Mouse (Mus musculus): ENCODE results near the gene Fbxo42. TPM values are rescaled to one million over a fixed set of nuclear protein-coding genes. Genes with fewer than 3 reads are reported as not detected.

The Fbxo42 gene
- total and polyA plus RNA-seq, 3 experiments = 11.2 to 260 (median 23.1) TPM

GRCm38 (mm10) chr4:141238492-141239387 is 91.0 kb downstream of the Fbxo42 start:
- H3K27ac ChIP-seq (ENCODE audit: control insufficient read depth, low read depth, low read length) = no peak overlapping the region
- peak overlapping the region; percentile 56 for H3K9ac ChIP-seq (ENCODE audit: control insufficient read depth, low read depth, low read length, poor library complexity, severe bottlenecking)
- DNase-seq (ENCODE audit: low read depth, low spot score) = no peak
- H3K4me1 ChIP-seq (ENCODE audit: control insufficient read depth in 1 of 2, insufficient read depth in 2 of 2, low read length in 2 of 2) = peaks cover 0 to 13% of the 10 kb centered on the region in 2 experiments; a peak in 3 of 4 replicates
- H3K79me2 ChIP-seq (ENCODE audit: control insufficient read depth, insufficient read depth, low read length, poor library complexity) = no peaks in the 10 kb centered on the region
- peaks cover 1 to 2% of the 10 kb centered on the region in 2 experiments; a peak in 2 of 4 replicates for H3K27me3 ChIP-seq (ENCODE audit: control insufficient read depth in 1 of 2, insufficient read depth in 2 of 2, low read length in 2 of 2)
- H3K9me3 ChIP-seq (replicated peaks; ENCODE audit: insufficient read depth, low read length) = no peaks in the 10 kb centered on the region
- peak overlapping the region; percentile 63 to 65 for H3K4me3 ChIP-seq (ENCODE audit: control insufficient read depth in 1 of 2, insufficient read depth in 1 of 2, low read depth in 2 of 2, low read length in 2 of 2)
- peaks cover 0 to 5% of the 10 kb centered on the region in 2 experiments; a peak in 2 of 4 replicates for H3K36me3 ChIP-seq (ENCODE audit: control insufficient read depth in 1 of 2, insufficient read depth in 2 of 2, low read length in 2 of 2)
- TF ChIP-seq MYC (IDR thresholded peaks at IDR 0.05; ENCODE audit: low read depth, low read length) = 0 out of 2 replicates have a peak, but pooled peaks have one; percentile 23
- peak; percentile 82; the same call in 1 of the 2 replicates for TF ChIP-seq ZKSCAN1 (IDR thresholded peaks at IDR 0.05; ENCODE audit: low read depth, low read length)
- no peak for TF ChIP-seq E2F4 (IDR thresholded peaks at IDR 0.05; ENCODE audit: borderline replicate concordance, low read depth, low read length)

- peaks cover 0 to 13% of the 10 kb centered on the region in 2 experiments; a peak in 3 of 4 replicates for H3K4me1 ChIP-seq (ENCODE audit: control insufficient read depth in 1 of 2, insufficient read depth in 2 of 2, low read length in 2 of 2)
- H3K27ac ChIP-seq (ENCODE audit: control insufficient read depth, low read depth, low read length) = no peak within 1 kb of the TSS
- H3K9me3 ChIP-seq (replicated peaks; ENCODE audit: insufficient read depth, low read length) = no peaks in the 10 kb centered on the region
- peak in 1 of 2 experiments; percentile 32; a peak in 1 of 4 replicates for TF ChIP-seq POLR2A (IDR thresholded peaks at IDR 0.05; ENCODE audit: control insufficient read depth in 1 of 2, insufficient read depth in 1 of 2, low read depth in 1 of 2, low read length in 2 of 2, poor library complexity in 1 of 2)
- peak; percentile 72 for TF ChIP-seq MAX (IDR thresholded peaks at IDR 0.05; ENCODE audit: low read length)
- TF ChIP-seq TAL1 (IDR thresholded peaks at IDR 0.05; ENCODE audit: low read length) = no peak
- TF ChIP-seq GATA1 (IDR thresholded peaks at IDR 0.05; ENCODE audit: low read depth, low read length) = no peak
- no peak for TF ChIP-seq NELFE (IDR thresholded peaks at IDR 0.05; ENCODE audit: low read depth, low read length)
- no peak for TF ChIP-seq ZC3H11A (IDR thresholded peaks at IDR 0.05; ENCODE audit: low read depth, low read length)
- TF ChIP-seq USF1 (IDR thresholded peaks at IDR 0.05; ENCODE audit: low read depth, low read length) = no peak
- peak; percentile 33; the same call in 1 of the 2 replicates for TF ChIP-seq RCOR1 (IDR thresholded peaks at IDR 0.05; ENCODE audit: low read depth, low read length)
- no peak for TF ChIP-seq ELF1 (IDR thresholded peaks at IDR 0.05; ENCODE audit: low read depth, low read length)
- TF ChIP-seq MAZ (IDR thresholded peaks at IDR 0.05; ENCODE audit: low read depth, low read length) = peak; percentile 83; the same call in 1 of the 2 replicates
- peak; percentile 18; the same call in 1 of the 2 replicates for TF ChIP-seq HCFC1 (IDR thresholded peaks at IDR 0.05; ENCODE audit: low read depth, low read length)
- TF ChIP-seq TBP (IDR thresholded peaks at IDR 0.05; ENCODE audit: low read depth, low read length) = no peak
- no peak for TF ChIP-seq RAD21 (IDR thresholded peaks at IDR 0.05; ENCODE audit: low read depth, low read length)
- TF ChIP-seq MYB (IDR thresholded peaks at IDR 0.05; ENCODE audit: low read depth, low read length) = no peak
- TF ChIP-seq CHD1 (IDR thresholded peaks at IDR 0.05; ENCODE audit: low read depth, low read length) = no peak
- TF ChIP-seq CHD2 (IDR thresholded peaks at IDR 0.05; ENCODE audit: low read length) = no peak
- TF ChIP-seq MXI1 (IDR thresholded peaks at IDR 0.05; ENCODE audit: low read depth, low read length) = peak; percentile 56
- no peak for TF ChIP-seq UBTF (IDR thresholded peaks at IDR 0.05; ENCODE audit: borderline replicate concordance, insufficient read depth, low read depth, low read length)
- peak within 1 kb of the TSS; percentile 56 for H3K9ac ChIP-seq (ENCODE audit: control insufficient read depth, low read depth, low read length, poor library complexity, severe bottlenecking)
- no peaks in the 10 kb centered on the region for H3K79me2 ChIP-seq (ENCODE audit: control insufficient read depth, insufficient read depth, low read length, poor library complexity)
- peak; percentile 97 for DNase-seq (ENCODE audit: low read depth, low spot score)
- peaks cover 0 to 5% of the 10 kb centered on the region in 2 experiments; a peak in 2 of 4 replicates for H3K36me3 ChIP-seq (ENCODE audit: control insufficient read depth in 1 of 2, insufficient read depth in 2 of 2, low read length in 2 of 2)
- H3K4me3 ChIP-seq (ENCODE audit: control insufficient read depth in 1 of 2, insufficient read depth in 1 of 2, low read depth in 2 of 2, low read length in 2 of 2) = peak within 1 kb of the TSS; percentile 63 to 65
- peaks cover 2 to 6% of the 10 kb centered on the region in 2 experiments for H3K27me3 ChIP-seq (ENCODE audit: control insufficient read depth in 1 of 2, insufficient read depth in 2 of 2, low read length in 2 of 2)
Measured at GRCm38 (mm10) chr4:141239388-141240125, 91.8 kb downstream of the Fbxo42 start, which contains the start of gene Arhgef19. Gene Arhgef19 (plus strand): TSS chr4:141239499.
